Mouse (Mus musculus) thymus, postnatal 0 days (tissue): ENCODE data around the gene Nr1d1. TPM values are rescaled to one million over a fixed set of nuclear protein-coding genes. Genes with fewer than 3 reads are reported as not detected.
A peak's percentile ranks its signal among the peaks of the same experiment; 100 is the strongest.

ENCODE experiments used
- DNase-seq: peaks from one replicate; pipeline ENCODE4 v3.0.0-alpha.2; 2015; ENCODE audit warnings: low spot score
- polyA plus RNA-seq: library from polyadenylated mRNA; unstranded; fragments of >200 nt; fragmentation: Nextera tagmentation; extraction: Ambion mirVana; gene quantifications from 2 replicates; pipeline ENCODE4 v1.2.1, GENCODE M21; 2015

Nr1d1 gene
- polyA plus RNA-seq, 1 experiment from 2014 or later = 3.0 TPM

DNA sequence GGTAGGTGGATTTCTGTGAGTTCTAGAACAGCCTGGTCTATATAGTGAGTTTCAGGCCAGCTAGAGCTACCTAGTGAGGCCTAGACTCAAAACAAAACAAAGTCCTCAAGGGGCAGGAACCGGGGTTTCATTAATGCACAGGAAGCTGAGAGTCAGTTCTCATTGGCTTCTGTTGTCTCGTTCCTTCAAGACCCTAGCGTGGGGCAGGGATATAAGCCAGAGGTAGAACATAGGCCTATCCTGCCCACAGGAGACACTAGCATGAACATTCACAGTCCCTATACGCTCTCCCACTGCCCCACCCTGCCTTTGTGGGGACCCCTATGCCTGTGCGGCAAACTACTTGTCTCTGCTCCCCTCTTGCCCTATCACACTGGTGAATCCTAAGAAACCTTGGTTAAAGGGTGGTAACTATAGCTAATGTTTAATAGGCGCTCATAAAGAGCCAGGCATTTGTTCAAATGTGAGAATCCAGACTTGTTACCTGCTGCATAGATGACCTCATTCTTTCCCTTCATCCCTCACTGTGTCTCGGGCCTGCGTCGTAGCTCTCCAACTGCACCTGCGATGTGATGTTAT lies 22.5 kb downstream of the Nr1d1 start:
- no peak for DNase-seq

DNA sequence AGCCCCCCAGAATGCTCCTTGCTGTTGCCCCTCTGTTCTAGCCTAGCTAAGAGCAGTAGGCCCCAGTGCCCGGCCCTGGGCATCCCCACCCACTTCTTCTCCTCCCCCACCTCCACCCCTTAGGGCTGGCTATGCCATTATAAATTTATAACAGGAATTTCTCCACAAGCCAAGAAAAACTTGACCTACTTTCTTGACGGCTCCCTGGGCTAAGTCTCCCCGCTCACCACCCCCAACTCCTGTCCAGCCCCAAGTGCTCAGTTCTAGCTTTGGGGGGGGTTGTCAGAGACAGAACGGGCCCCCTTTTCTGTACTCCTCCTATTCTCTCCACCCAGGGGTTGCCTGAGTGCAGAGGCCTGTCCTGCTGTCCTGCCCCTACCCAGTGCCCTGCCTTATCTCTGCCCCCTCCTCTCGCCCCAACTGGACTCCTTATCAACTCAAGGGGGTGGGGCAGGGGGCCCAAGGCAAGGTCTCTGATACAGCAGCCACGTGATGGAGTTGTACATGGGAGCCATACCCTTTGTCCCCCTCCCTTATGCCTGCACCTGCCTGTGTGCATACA lies 23.8 kb downstream of the Nr1d1 start:
- DNase-seq = no peak

DNA sequence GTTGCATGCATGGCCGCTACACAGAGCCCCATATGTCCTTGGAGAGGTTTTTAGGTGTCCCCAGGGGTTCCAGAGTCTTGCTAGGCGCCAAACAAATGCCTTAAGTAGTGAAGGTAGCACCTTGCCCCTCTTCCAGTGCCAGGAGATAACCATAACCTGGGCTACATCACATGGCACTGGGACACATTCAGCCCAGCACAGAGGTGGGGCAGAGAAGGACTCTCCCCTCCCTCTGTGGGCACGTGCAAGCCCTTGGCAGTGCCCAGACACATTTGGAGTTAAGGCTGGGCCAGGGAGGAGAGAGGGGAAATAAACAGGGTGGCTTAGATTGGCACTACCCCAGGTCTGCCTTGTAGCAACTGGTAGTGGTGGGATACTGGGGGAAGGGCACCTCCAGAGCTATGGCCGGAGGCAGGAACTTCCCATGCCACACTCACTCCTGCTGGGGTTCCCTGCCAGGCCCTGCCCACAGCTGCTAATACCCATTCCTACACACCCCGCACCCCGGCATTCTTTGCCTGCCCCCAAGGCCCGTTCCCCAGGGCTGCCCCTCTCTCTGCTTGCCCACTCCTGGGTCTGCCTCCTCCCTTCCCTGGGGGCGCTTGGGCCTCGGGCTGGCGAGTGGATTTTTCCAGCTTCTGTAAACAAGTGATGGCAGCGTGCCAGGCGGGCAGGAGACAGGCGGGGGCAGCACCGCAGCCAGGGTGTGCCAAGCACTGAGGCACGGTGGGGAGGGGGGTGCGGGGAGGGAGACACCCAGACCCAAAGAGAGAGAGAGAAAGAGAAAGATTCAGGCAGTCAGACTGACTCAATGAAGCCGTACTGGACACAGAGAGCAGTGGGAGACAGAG lies 24.6 kb downstream of the Nr1d1 start:
- DNase-seq = no peak

DNA sequence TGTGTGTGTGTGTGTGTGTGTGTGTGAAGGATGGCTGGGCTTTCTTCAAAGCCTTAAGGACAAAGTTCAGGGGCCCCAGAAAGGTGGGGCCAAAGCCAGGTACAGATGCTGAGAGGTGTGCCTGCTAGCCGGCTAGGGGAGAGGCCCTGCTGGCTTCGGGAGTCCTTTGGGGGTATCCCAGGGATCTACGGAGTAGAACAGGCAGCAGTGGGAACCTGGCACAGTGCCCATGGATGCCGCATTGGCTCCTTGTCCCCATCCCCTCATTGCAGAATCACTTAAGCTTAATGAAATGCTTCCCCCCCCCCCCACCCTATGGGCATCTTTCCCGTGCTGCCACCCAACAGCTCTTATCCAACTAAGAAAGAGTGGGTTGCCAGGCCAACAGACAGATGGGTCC lies 25.4 kb downstream of the Nr1d1 start:
- no peak for DNase-seq

DNA sequence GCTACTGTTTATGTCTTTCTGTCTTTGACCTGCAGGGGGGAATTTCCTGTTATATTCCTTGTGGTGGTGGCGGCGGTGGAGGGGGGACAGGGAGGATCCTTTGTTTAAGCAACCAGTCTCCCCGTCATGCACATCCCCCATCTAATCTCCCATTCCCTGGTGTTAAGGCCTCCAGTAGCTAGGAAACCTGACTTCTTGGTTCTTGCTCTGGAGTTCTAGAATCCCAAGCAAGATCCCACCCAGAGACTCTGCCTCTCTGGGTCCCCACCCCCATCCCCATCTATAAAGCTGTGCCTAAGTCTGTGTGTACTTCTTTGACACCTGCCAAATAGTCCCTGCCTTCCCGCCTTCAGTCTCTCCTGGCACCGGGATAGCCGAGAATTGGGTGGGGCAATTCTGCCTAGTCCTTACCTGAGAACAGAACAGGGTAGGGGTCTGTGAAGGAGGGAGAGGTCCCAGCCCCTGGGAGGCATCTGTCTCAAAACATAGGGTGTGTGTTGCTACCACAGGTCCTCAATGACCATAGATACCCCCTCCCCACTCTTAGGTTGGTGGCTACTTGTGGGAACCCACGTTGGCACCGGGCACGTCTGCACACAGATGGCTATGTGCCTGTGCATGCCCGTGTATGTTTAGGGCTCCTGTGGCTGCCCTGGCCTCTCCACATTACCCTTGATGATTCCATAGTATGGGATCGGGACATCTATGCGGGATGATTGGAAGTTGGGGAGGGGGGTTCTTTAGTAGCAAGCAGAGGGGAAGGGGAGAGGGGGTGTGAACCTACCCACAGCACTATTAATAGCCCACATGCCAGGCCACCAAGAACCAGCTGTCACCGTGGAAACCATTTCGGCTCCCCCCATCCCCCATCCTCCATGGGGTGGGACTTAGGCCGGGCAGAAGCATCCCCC lies 26.4 kb downstream of the Nr1d1 start:
- no peak for DNase-seq

DNA sequence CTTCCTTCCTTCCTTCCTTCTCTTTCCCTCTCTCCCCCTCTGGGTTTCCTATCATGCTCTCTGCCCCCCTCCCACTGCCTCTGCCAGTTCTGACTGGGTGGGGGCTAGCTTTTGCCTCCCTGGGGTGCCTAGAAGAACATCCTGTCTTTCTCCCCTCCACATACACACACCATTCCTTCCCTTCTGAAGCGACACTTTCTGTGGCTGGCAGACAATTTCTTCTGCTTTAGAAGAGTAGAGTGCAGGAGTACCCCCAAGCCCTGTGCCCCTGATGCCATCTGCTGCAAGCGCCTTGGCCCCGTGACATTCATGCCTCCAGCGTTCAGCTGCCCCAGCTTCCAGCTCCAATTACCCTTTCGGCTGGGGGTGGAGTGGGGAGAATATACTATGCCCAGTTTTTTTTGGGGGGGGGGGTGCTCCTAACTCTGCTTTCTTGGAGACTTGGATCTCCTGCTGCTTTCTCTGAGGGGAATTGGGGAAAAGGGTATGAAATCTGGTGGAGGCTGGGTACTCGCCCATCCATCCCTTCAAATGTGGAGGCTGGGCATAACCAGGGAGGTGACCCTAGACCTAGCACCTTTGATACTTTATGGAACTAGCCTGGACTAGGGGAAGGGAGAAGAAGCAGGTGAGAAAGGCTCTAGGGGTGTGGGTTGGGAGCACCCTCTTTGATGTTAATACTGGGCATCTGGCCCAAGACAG lies 27.2 kb downstream of the Nr1d1 start:
- peak; percentile 57 for DNase-seq

DNA sequence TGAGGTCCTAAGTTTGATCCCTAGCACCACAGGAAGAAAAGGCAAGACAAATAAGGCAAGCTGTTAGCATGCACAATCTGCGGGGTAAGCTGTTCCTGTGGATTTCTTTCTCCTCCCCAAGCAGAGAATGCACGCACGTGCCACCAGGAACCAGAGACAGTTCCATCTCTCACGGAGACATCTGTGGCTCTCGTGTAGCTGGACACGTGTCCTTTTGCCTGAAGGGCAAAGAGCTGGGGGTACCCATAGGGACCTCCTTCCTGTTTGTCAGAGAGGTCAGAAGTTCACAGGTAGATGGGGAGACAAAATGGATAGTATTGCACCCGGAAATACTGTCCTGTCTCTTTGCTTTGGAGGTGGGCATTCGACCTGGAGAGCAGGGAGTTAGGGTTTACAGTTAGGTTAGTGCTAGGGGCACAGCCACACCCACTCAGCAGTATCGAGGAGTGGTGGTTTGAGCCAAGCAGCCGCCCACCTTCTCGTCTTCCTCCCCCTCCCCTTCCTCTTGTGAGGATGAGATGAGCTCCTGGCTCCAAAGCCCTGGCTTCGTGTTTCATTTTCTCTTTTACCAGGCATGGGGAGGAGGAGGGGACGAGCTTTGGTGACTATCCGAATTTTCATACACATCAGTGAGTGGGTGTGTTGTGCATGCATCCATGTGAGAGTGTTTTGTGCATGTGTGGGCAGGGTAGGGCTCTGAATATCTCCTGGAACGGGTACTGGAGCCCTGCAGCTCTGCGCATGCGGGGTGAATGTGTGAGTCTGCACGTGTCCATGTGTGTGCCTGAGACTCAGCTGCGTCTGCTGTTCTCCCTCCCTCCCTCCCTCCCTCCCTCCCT lies 28.1 kb downstream of the Nr1d1 start:
- DNase-seq = peak; percentile 87

DNA sequence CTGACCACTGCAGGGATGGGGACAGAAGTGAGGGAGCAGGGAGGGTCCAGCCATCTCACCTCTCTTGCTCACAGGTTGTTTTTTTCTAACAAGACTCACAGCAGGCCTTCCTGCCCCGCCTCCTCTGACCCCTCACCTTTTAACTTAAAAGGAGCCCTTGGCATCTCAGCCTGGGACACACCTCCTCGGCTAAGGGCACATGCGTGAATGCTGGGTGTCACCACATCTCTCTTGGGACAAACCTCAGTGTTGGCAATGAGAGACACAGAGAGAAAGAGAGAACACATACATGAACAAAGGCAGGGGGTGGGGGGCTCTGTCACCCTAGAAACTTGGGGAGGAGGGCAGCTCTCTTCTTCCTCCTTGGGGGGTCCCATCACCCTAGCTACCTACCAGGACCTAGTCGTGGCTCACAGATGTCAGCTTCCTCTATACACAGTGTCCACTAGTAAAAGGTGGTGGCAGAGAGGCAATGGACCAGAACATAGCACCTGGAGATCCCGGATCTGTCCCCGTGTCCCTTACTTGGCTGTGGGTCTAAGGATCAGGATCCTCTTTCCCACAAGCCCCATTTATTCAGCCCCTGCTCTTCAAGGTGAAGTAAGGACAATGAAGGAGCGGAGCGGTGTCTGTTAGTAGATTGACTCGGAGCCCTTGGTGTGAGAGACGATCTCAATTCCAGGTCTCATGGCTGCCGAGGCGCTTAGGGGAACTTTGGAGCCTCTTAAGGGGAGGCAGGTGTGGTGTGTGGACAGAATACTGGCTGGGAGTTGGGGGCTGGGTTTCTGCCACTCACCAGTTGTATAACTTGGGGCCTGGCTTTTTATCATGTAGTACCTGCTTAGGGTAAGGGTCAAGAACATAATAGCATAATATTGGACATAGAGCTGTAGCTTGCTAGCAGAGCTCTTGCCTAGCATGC lies 28.9 kb downstream of the Nr1d1 start:
- DNase-seq = no peak

DNA sequence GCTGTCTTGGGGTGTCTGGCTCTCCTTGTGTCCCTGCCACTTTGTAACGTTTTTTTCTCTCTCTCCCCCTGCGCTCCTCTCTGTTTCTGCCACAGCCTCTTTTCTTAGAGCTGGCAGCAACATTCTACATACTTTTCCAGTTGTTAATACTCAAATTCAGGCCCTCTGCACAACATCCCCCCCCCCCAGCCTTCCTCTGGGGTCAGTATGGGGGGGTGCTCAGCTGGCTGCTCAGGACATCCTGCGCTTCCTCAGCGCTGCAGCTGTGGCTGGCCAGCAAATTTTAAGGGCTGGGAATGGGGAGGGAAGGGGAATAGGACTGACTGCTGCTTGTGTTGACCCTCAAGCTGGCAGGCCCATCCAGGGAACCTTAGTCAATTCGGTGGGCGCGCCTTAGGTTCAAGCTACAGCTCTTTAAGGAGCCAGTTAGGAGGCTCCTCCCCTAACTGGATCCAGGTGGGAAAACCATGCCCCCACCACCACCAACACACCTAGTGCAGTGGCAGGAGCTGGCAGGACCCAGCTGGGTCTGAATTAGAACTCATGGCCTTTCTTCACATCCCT lies 30.6 kb downstream of the Nr1d1 start:
- no peak for DNase-seq

DNA sequence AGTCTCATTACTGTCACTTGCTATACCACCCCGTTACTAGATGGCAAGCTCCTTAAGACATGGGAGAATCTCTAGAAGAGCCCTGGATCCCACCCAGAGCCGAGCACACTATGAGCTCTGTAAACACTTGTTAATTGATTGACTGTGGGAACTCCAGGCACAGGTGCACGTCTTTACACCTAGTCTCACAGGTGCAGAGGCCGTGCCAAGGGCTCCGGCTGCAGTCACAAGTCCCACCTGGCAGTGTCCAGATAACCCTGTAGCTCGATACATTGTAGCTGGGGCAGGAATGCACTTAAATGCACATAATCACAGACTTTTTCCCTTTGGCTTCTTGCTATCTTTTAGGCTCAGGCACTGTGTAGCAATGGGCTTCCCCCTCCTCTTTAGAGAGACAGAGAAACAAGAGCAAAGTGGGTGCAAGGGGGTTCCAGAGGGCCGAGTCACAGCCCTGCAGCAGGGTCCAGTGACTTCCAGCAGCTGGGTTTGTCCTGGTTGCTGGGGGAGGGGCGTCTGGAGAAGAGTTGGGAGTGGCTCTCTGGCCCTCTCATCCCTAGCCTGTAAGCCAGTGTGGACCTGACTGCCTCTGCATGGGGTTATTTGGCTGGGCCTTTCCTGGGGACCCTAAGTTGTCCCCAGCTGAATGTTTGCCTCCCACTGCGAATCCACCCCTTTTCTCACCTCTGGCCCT lies 31.3 kb downstream of the Nr1d1 start:
- no peak for DNase-seq

DNA sequence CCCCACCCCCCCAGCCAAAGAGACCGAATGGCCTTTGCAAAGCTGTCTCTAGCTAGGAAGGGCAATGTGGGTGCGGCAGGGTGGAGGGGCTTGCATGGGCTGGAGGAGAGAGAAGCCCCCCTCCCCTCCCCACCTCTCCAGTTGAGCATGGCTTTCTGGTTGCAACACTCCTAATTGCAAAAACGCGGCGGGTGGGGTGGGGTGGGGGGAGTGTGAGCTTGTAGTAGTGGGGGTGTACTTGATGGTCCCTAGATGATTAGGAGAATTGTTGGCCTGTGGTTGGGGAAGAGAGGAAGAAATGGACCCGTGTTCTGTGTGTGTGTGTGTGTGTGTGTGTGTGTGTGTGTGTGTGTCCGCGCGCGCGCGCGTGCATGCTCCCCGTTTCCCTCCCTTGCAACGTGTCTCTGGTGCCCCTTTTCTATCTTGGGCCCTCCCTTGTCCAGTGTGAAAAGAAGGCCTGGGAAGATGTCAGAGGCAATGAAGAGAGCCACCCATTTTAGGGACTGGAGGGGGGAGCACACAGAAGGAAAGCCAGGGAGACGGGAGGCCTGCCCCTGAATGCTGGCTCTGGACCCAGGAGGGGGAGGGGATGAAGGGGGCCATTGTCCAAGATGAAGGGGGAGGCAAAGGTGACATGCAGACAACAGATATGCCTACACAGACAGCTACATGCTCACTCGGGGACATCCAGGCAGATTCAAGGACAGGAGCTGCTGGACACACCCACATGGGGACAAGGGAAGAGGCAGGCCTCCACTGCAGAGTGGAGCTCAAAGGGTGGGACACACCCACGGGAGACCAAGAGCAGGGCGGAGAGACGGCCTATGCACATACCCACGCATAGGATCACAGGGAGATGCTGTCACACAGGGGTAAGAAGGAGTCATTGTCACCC lies 32.5 kb downstream of the Nr1d1 start:
- DNase-seq = peak; percentile 29

DNA sequence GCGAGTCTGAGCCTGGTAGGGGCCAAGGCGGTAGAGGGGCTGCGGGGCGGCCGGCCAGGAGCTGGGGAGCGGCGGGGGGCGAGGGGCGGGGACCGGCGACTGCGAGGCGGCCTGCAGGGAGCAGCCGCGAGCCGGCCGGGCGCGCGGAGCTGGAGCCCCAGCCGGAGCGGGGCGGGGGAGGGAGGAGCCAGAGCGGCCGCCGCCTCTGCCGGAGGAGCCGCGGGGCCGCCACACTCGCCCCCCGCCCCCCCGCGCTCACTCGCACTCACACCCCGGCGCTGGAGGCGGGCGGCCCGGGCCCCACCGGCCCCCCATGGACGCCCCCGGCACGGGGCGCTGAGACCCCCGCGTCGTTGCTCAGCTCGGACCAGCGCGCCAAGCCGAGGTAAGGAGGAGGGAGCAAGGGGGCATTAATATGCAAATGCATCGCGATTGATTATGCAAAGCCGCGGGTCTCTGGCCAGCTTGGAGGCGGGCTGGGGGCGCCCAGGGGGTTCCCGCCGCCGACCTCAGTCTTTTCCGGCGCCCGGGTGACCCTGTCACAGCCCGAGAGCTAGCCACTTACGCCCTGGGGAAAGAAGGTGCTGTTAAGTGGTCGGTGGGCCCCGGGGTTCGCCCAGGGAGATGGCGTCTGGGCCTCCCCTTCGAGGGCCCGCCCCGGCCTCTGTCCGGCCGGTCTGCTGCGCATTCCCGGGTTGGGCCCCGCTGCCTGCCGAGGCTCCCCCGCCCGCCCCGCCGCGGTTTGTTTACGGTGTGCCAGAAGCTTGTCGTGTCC lies 33.3 kb downstream of the Nr1d1 start:
- peak; percentile 81 for DNase-seq

DNA sequence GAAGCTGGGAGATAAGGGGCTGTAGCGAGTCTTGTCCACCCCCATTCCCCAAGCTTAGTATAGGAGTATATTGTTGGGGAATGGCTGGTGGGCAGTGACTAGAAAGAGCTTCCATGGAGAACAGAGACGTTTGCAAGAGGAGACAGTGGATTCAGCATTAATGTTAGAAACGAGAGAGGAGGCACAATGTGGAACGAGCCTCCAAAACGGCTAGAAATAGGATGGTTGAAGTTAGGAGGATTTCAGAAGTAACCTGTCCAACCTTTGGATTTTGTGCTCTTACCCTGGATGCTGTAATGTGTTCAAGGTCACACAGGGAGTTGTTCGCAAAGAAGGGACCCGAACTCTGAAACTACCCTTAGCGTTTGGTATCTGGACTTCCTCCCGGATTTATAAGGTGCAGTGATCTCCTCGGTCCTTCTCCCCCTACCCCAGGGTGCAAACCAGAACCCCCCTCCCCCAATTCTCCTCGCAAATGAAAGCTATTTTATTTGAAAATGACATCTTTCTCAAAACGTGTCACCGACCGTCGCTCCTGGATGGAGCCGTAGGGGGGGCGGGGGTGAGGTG lies 34.0 kb downstream of the Nr1d1 start:
- peak; percentile 23 for DNase-seq

DNA sequence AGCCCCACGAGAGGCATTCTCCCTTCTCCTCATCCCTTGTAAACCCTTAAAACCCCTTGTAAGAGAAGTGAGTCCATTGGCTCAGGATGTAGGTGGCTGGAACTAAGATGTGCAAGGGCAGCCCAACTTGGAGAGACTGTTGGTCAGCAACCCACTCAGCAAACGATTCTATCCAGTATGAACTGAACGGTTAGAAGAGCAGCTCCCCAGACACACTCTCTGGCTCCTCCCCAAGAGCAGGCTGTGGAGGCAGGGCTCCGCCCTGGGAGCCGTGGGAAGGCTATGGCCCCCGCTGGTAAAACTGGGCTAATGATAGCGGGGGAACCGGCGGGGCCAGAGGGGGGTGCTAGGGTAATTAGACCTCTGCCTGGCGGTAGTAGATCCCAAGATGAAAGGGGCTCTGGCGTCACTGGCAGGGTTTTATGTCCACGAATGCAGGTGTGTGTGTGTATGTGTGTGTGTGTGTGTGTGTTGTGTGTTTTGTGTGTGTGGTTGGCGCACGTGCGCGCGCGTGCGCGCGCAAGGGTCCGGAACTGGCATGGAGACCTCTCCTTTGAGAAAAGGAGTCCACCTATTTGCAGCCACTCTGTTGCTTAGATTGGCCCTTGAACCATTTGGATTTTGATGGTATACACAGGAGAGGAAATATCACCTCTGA lies 34.6 kb downstream of the Nr1d1 start, which contains the start of gene Thra:
TSS of gene Thra (plus strand) at position 246 of the 658 bp plus-strand sequence.
- DNase-seq = peak; percentile 48

DNA sequence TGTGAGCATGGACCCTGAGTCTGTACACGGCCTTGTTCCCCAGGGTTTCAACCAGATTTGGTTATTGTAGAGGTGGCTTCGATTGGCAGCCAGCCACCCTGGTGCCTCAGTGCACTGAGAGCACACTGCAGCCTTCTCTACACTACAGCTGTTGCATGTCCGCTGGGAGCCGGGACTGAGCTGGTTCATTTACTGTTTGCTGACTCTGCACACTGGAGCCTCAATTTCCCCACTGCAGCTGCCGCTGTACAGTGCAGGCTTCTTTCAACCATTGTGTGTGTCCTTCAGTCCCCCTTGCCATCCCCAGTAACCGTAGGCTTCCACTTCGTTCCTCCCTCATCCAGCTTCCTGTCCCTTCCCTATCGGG lies 35.1 kb downstream of the Nr1d1 start:
- peak; percentile 7 for DNase-seq
